Mouse (Mus musculus) cortical plate, adult 2 months (tissue): ENCODE data around the gene Plppr5.

ENCODE experiments used
- CTCF ChIP-seq: fragments of 200-500 bp; IDR thresholded peaks from 2 replicates; pipeline ENCODE4 v1.5.1; 2011; ENCODE audit warnings: mild to moderate bottlenecking, control low read depth, low read length; ENCODE audit not compliant: insufficient read depth; ENCODE audit errors: extremely low read depth
- POLR2A ChIP-seq: fragments of 200-500 bp; IDR thresholded peaks from 2 replicates; pipeline ENCODE4 v1.6.1; 2011; ENCODE audit warnings: mild to moderate bottlenecking, low read length, control low read depth; ENCODE audit not compliant: insufficient read depth; ENCODE audit errors: extremely low read depth

- TF ChIP-seq POLR2A = no peak
- TF ChIP-seq CTCF = no peak
Measured at GRCm38 (mm10) chr3:117549899-117550298, 24.7 kb upstream of the Plppr5 start.
